Mouse (Mus musculus): ENCODE data around the gene Zscan20.

Zscan20 gene

DNA sequence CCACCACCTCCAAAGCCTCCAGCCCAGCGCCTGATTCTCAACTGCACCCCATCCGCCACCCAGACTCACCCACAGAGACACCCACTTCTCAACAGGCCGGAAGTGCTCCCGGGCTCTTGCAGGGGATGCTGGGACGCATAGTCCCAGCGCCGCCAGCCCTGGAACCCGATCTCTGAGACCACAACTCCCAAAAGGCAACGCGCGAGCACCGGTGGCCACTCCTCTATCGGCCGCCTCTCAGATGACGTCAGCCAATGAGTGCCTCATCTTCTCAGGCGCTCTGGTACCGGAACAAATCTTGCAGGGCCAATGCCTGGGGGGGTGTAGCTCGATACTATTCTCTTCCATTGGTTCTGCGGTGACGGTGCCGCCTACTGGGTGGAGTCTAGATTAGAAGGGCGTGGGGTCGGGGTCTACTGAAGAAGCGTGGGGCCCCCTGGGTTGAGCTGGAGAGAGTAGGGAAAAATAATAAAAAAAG, at the start of gene Zscan20:
Gene Zscan20, minus strand, starts transcription at position 174 of the 478 bp plus-strand sequence.
- peak; percentile 99 for DNase-seq

DNA sequence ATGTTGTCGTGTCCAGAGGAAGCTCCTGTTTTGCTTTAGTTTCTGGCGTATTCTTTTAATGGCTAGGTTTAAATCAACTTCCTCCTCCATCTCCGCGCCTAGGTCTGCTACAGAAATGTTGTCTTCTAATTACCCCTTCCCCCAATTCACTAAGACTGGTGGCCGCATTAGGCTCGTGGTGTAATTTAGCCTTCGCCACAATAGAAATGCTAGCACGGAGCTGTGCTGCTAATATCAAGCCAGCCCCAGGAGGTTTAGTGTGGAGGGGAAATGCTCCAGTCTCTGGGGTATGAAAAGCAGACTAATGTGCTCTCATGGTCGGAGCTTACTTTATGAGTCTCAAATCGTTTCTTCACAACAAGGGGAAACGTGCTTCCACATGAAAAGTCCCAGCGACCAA, 45.5 kb upstream of the Zscan20 start:
- no peak for DNase-seq

DNA sequence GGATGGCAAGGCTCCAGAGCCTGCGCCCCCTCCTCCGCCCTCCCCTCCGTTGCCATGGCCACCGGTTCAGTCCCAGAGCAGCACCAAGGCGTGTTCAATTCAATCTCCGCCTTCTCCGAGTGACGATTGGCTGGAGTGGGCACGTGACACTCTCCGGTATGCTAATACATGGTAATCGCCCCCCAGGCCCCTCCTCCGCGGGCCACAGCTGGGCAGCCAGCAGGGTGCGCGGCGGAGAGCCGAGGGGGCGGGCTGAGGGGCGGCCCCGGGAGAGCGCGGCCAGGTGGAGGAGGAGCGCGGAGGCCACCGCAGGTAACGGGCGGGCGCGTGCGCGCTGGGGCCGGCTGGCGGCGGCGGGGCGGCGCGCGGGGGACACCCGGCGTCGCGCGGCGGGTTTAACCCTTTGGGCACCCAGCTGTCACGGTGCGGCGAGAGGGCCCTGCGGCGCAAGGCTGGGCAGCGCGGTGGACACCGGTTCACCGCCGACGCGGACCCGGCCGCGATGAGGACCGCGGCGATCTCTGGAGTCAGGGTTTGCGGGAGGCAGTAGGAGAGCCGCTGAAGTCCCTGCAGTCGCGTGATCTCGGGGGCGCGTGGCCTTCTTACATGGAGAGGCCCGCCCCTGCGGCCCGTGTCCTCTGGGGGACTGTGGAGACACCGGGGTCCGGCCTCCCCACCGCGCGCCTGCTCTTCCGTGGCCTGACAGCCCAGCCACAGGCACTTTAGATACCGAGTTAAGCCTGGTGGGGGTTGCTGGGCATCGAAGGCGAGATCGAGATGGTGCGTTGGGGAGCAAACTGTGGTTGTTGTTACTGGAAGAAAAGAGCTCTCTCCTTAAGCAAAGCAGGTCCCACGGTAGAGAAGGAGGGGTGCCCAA, 44.8 kb upstream of the Zscan20 start, which contains the start of gene Phc2:
Gene Phc2, plus strand, starts transcription at position 198 of the 877 bp plus-strand sequence.
- peak; percentile 98 for DNase-seq

DNA sequence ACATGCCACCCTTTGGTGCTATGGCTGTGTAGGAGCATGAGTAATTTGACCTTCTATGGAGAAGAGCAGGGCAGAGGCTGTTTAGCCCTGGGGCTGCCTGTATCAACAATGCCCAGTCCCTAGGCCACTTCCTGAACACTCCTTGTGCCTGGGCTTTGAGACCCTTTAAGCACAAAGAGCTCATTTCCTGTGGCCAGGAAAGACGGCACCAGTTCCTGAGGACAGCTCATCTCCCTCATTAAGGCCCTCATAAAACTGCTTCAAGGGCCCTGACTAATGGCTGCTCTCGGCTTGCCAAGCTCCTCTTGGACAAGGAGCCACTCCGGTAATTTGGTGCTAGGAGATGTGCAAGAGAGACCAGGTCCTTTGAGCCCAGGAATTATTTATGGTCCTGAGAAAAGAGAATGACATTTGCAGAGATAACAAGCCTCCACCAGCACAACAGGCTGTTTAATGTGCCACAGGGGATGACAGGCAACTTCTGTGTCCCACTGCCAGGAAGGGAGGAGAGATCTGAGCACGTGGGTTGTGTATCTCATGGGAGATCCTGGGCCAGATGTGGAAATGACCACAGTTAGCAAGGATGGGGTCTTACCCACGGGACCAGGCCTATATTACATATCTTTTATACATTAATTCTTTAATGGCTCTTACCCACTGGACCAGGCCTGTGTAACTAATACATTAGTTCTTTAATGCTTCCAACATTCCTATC, 42.8 kb upstream of the Zscan20 start:
- DNase-seq = no peak

DNA sequence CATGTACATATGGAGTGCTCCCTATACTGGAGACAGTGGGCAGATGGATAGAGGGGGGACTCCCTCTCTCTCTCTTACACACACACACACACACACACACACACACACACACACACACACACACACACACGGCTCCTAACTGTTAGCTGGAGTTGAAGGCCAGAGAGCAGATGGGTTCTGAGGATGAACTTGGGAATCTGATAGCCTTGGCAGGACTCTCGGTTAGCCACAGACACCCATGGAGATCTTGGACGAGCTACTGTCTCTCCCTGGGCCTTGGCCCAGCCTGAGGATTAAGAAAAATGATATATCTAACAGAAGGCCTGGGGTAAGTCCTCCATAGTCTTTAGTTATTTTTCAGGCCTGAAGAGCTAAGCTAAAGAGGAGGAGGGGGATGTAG, 41.6 kb upstream of the Zscan20 start:
- peak; percentile 95 for DNase-seq

DNA sequence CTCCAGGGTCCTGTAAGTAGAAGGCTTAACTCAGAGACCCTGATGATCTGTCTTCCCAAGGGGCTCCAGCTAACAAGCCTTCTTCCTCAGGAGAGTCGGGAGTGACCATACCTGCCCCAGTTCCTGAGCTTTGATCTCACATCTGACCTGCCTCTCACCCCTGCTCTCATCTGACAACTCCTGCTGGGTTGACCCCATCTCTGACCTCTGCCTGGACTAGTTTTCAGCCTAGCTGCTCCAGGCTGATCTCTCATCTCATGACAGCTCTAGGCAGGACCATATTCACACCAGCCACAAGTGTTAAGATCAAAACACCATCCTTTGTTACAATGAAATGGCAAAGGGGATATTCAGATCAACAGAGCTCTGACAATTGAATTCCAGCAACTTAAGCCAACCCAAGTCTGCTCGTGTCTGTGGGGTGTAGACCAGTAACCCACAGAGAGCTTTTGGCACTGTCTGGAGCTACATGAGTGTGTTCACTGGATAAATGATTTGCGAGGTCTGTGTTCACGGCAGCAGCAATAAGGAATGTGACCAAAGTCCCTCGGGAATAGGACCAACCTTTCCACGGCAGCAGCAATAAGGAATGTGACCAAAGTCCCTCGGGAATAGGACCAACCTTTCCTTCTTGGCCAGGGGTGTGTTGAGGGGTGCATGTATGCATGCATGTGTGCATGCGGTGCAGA, 38.8 kb upstream of the Zscan20 start:
- DNase-seq = no peak

DNA sequence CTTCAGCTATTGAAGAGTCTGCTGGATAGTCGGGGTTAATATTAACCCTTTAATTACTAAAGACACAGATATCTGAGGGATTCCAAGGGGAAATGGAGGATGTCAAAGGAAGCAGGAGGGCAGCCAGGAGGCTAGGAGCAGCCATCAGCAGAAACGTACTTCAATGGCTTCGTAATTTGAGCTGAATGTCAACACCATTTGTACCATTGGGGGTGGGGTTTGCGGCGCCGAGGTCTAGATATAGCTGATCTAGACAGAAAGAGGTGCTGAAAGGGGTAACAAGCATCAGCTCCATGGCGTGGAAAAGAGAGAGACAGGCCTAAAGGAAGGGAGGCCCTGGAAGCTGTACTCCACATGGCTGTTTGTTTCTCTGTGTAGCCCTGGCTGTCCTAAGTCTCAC, 36.9 kb upstream of the Zscan20 start:
- DNase-seq = no peak

DNA sequence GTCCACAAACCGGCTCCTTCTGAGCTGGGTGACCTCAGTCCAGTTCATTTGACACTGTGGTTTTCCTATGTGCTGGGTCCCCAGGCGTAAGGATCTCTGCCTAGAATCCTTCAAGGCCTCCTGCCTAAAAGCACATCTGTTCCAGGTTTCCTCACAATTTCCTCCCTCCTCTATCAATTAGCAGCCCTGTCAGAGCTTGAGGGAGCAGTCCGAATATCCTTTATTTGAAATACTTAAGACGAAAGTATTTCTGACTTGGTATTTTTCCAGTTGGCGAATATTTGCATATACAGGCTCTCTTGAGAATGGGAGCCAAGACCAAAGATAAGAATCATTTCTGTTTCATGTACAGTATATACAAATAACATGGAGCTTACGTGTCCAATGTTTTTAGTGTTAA, 36.0 kb upstream of the Zscan20 start:
- DNase-seq = no peak

DNA sequence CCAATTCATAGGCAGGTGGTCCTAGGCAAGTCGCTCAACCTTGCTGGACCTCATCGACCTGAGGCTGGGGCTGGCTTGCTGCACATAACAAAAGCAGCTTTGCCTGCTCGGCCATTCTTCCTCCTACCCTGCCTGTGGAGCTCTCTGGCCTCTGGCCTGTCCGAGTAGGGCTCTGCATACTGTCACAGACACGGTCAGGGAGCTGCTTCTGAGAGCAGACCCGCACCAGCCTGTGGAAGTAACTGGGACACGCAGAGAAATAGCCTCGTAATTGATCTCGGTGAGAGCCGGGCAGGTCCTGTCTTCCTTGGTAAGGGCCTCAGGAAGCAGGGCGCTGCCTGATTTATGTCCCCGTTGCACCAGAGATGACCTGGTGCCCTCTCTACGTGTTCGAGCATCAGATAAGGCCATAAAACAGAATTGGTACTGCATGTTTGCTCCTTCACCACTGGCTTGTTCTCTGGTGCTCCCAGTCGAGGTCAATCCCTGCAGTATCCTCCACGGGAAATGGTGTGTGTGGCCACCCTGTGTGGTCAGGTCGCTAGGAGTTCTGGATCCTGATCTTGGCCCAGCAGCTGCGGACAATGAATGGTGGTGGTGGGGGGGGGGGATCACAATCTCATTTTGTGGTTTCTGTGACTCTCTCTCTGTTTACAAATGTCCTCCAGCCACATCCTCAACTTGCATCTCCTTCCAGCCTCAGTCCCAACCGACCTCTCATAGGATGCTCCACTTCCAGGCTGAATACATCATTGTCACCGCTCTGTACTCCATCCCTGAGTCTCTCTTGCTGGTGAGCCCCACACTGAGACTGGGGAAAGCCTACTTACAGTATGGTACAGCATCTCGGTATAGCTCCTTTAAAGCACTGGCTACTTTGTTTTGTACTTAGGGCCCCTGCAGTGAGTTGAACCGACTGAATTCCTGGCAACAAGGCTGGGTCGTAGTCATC, 32.1 kb upstream of the Zscan20 start:
- no peak for DNase-seq

DNA sequence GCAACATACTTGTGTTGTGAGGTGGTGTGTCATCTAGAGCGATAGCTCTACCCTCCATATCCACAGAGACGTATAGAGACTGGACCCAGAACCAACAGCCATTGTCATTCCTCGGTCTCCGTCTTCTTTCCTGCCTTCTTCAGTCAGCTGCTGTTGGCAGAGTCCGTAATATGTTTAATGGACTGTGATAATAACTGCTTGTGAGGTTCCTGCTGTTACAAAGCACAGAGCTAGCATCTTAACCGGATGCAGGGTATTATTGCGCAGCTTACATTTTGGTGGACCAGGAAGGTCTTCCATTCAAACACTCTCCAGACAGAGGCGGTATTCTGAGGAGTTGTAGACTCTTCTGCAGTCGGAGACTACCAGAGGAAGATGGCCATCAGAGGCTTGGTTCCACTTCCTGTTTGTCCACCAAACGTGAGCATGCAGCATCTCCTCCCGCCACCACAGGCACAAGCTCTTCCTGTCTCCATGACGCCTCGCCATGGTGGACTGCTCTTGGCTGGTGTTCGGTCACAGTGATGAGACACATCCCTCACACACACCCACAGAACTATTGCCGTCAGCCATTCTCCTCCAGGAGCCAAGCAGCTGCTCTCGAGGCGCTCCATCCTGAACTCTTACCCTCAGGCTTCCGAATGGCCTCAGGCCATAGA, 28.5 kb upstream of the Zscan20 start:
- DNase-seq = no peak

DNA sequence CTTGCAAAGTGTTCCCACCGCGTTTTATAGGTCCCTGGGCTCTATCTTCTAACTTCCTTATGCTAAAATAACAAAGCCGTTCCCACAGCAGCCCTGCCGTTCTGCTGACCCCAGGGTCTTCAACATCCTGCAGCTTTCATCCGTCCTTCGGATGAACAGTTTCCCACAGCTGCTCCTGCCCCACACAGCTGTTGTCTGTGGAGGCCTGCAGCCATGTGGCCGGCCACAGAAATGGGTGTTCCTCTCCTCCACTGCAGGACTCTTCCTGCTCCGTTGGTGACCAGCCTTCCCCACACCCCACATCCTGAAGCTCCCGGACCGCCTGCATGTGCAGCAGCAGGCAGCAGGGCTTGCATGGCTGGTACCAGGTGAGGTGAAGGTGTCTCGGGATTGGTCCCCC, 27.4 kb upstream of the Zscan20 start:
- no peak for DNase-seq

DNA sequence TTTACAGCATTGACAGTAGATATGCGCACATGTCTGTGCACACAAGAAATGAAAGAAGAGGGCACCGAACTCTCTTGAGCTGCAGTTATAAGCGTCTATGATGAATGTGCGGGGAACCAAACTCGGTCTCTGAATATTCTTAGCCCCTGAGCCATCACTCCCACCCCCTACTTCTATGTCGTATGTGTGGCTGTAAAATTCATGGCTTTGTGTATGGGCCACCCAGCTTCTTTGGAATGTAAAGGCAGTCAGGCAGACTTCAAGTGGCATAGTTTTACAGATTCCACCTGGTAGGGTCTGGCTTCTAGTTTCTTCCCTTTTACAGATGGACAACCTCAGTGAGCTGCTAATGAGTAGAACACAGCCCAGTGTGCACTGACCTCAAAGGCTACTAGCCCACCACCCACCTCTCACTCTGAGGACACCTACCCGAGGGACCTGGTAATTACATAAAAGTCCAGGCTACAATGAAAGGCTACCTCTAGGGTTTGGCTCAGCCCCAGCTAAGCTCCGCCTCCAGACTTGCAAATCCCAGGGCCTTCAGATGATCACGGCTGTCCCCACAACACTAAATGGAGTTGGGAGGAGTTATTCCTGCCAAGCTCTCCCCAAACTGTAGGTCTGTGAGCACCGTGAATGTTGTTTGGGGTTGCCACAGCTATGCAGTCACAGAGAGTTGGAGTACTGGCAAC, 26.1 kb upstream of the Zscan20 start:
- no peak for DNase-seq

DNA sequence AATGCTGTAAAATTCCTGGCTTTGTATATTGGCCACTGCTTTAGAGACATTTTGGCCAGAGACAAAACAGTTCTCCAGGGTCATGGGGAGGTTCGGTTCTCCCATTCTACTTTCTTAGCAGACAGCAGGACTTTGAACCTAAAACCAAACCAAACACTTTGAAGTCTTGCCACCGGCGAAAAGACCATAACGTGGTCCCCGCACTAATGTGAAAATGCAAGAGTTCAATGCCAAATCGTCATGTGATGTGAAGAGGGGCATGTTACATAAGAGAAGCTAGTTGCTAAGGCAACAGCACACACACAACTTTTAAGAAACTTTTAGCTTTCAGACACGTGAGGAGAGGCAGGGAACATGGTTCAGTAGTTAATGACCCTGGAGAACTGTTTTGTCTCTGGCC, 25.6 kb upstream of the Zscan20 start:
- DNase-seq = no peak

DNA sequence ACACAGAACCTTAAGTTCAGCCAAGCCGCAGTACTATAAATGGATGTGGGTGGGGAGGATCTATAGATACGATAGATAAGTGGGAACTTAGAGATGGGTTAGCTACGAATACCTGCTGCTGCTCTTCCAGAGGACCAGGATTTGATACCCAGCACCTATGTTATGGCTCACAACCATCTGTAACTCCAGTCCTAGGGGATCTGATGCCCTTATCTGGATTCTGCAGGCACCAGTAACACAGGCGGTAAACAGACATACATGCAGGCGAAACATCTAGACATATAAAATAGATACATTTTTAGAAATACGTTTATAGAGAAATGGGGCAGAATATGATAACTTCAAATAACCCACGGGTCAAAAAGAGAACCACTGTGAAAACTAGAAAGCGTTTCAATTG, 11.2 kb upstream of the Zscan20 start:
- DNase-seq = no peak

DNA sequence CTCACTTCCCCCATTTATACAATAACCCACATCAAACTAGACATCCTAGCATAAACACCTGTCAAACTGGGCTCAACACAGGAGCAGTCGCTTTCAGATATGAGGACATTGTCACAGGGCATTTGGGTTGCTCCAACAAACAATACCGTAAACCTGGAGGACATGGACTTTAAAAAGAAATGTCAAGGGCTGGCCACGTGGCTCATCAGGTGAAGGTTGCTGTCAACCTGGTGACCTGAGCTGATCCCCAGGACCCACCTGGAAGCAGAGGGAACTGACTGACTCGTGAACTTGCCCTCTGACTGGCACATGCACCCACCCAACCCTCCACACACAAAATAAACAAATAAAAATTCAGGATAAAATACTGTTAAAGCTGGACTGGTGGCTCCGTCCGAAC, 10.7 kb upstream of the Zscan20 start:
- no peak for DNase-seq

DNA sequence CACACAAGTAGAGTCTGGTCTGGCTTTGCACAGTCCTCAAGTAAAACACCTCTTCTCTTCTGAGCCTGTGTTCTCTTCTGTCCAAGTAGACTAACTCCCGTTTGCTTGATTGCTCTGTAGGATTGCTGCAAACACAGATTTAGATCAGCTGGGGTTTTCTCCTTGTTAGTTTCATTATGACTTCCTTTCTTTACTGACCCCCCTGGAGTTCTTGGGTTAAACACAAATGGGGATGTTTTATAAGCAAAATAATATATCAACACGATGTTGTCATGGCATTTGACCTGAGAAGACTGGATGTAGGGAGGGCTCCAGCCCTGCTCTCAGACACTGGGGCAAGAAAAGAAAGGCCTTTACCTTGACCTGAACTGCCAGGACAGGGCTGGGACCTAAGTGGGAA, 9.1 kb upstream of the Zscan20 start:
- no peak for DNase-seq

DNA sequence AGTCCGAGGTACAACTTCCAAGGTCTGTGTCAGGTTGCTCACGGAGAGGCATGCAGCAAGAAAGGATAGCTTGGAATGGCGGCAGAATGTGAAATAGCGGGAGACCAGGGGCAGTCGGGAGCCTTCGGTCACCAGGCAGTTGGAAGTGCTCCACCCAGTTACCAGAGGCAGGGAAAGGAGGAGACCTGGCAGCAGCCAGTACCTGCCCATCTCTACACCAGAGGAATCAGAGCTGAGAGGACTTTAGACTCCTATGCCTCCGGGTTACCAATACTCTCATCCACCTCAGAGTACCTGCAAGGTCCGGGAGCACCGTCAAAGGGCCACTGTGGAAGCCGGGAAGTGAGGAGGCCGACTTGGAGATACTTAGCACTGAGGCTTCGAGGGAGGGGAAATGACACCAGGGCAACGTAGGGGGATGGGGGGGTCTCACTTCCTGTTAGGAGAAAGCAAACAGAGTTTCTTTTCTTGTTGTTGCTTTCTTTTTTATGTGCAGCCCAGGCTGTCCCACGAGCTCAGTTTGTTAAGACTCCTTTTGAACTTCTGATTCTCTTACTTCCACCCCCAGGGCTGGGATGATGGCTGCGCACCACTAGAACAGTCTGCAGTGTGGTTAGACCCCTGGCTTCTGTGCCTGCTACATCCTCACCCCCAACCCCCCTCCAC, 8.5 kb upstream of the Zscan20 start, which contains the start of gene Tlr12:
Gene Tlr12, minus strand, starts transcription at position 374 of the 666 bp plus-strand sequence.
- DNase-seq = no peak

DNA sequence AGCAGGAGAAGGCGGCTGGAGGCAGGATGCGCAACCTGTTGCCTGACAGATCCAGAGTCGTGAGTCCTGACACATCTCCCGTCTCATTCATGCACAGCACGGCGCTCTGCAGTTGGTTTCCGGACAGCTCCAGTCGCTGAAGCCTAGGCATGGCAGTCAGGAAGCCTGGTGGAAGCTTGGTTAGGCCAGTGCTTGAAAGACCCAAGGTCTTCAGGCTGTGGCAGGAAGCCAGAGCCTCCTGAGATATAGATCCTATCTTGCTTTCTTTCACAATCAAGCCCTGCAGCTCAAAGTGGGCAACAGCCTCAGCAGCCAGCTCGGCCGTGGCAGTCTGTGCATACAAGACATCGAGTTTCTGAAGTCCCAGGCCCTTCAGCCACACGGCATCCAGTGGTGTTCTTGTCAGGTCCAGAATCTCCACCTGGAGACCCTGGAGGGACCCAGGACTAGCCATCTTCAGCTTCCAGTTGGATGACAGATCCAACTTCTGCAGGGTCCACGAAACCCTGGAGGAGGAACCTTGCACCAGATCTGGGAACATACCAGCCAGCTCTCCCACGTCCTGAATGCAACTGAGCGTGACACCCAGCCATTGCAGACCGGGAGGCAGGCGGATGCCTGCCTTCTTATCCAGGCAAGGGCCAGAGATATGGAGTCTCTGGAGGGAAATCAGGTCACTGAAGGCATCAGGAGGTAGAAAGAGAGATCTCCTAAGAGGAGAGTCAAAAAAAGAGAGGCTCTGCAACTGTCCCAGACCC, 7.6 kb upstream of the Zscan20 start:
- no peak for DNase-seq

DNA sequence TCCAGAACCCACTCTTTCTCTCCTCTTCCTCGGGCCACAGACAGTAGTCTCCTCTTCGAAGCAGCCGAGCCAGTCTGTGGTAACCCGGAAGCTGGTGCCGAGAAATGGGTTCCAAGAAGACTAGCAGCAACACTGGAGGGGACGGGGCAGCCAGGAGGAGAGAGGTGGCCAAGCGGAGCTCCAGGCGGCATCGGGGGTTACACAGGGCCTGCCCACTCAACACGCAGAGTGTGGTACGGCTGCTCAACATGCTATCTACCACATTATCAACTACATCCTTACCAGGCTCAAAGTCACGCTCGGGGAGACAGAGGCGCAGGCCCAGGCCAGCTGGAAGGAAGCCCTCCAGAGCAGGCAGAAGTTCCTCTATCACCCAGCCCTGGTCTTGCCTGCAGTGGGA, 5.9 kb upstream of the Zscan20 start:
- DNase-seq = no peak

DNA sequence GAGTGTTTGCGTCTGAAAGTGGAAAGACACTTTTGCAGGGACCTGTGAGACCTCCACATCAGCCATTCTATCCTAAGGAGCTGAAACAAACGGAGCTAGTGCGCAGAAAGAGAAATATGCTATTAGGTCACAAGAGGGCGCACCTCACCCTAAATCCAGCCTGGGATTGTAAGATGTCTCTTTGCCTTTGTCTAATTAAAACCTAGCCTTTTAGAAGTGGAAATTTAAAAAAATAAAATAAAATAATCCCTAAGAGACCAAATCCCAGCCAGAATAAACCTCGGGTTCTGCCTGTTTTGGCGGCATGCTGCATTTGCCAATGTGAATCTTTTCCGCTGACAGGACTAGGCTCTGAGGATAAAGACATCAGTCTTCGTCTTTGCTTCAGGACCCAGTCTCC, 3.4 kb upstream of the Zscan20 start:
- DNase-seq = peak; percentile 74

All from cerebellum, adult 9-10 months (tissue).